Mouse (Mus musculus) liver, embryonic 14.5 days (tissue): Measurements from ENCODE around the gene Prss8. TPM values are rescaled to one million over a fixed set of nuclear protein-coding genes. Genes with fewer than 3 reads are reported as not detected.

Source experiments
- ATAC-seq: fragments of 200-750 bp; cut with Nextera tagmentation; 2 replicates; pipeline ENCODE4 v1.8.0; 2017; ENCODE audit warnings: moderate number of reproducible peaks, mild to moderate bottlenecking, moderate library complexity; ENCODE audit not compliant: insufficient read depth
- DNase-seq, 3 experiments: peaks; one replicate each; pipeline ENCODE4 v3.0.0-alpha.2; 2012 to 2013; ENCODE audit warnings: low read depth in 3 of 3, low spot score in 3 of 3
- H3K27ac ChIP-seq: fragments of 300-500 bp; sonication (generic); 2 replicates; pipeline ENCODE4 v1.5.1; 2014; ENCODE audit warnings: moderate library complexity, mild to moderate bottlenecking, control low read depth, inconsistent platforms
- H3K27me3 ChIP-seq: fragments of 300-500 bp; sonication (generic); 2 replicates; pipeline ENCODE4 v1.6.1; 2014; ENCODE audit warnings: mild to moderate bottlenecking, low read length, moderate library complexity; ENCODE audit not compliant: control insufficient read depth, insufficient read depth
- H3K36me3 ChIP-seq: fragments of 300-500 bp; sonication (generic); replicated peaks from 2 replicates; pipeline ENCODE4 v1.6.1; 2014; ENCODE audit warnings: low read depth; ENCODE audit not compliant: control insufficient read depth, insufficient read depth
- H3K4me1 ChIP-seq, 2 experiments: fragments of 200-500 bp in 1 of 2; fragments of 300-500 bp in 1 of 2; sonication (generic) in 1 of 2; replicated peaks; 2 replicates each; pipeline ENCODE4 v1.6.1; 2012 to 2014; ENCODE audit warnings: antibody characterized with exemption in 1 of 2, inconsistent platforms in 1 of 2, low read length in 1 of 2; ENCODE audit not compliant: control insufficient read depth in 2 of 2, insufficient read depth in 2 of 2
- H3K4me2 ChIP-seq: fragments of 300-500 bp; sonication (generic); 2 replicates; pipeline ENCODE4 v1.6.1; 2014; ENCODE audit warnings: low read depth, mild to moderate bottlenecking, control low read depth, moderate library complexity
- H3K4me3 ChIP-seq, 2 experiments: fragments of 200-500 bp in 1 of 2; fragments of 300-500 bp in 1 of 2; sonication (generic) in 1 of 2; 2 replicates each; pipeline ENCODE4 v1.5.1; 2012 to 2014; ENCODE audit warnings: low read depth in 2 of 2, low read length in 2 of 2, mild to moderate bottlenecking in 2 of 2, control low read depth in 1 of 2, inconsistent platforms in 1 of 2, moderate library complexity in 1 of 2; ENCODE audit not compliant: insufficient read depth in 1 of 2
- H3K9ac ChIP-seq: fragments of 300-500 bp; sonication (generic); replicated peaks from 2 replicates; pipeline ENCODE4 v1.6.1; 2014; ENCODE audit warnings: mild to moderate bottlenecking, control low read depth, moderate library complexity
- H3K9me3 ChIP-seq: fragments of 300-500 bp; sonication (generic); 2 replicates; pipeline ENCODE4 v1.6.1; 2016; ENCODE audit warnings: low read length, mixed read lengths; ENCODE audit not compliant: control insufficient read depth
- CTCF ChIP-seq: IDR thresholded peaks from 2 replicates; pipeline ENCODE4 v1.5.1; 2016; ENCODE audit warnings: antibody characterized with exemption, low read depth, control low read depth
- EP300 ChIP-seq: IDR thresholded peaks from 2 replicates; pipeline ENCODE4 v1.6.1; 2016; ENCODE audit warnings: antibody characterized with exemption, low read depth
- WGBS: fragments of 180-500 bp; shearing (Covaris S2); extraction: QIAGEN DNeasy Blood & Tissue Kit; methylation state at CpG from one replicate; pipeline ENCODE4 v1.1.7; 2014; ENCODE audit not compliant: insufficient replicate concordance; 5-methylcytosine and 5-hydroxymethylcytosine counted together
- polyA plus RNA-seq, 2 experiments: library from polyadenylated mRNA; depleted of rRNA in 1 of 2; stranded (reverse) in 1 of 2; unstranded in 1 of 2; fragments of >200 nt; fragmentation: Nextera tagmentation in 1 of 2; extraction: Ambion mirVana in 1 of 2; gene quantifications; 2 replicates each; pipeline versions ENCODE4 v1.2.1 to v1.2.3; 2012 to 2014

Prss8 gene
- polyA plus RNA-seq, 2 experiments = 8.3 to 9.8 TPM

DNA sequence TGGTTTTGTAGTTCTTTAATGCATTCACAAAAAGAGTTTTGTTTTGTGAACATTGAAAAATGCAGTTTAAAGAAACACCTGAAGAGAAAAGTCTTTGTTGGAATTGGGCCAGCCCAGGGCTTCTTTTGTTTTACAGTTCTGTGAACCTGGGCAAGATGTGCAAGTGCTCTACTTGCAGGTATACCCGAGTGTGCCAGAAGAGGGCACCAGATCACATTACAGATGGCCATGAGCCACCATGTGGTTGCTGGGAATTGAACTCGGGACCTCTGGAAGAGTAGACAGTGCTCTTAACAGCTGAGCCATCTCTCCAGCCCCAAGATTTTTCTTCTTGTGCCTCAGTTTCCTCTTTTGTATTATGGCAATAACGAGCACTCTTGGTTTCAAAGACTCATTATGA, 11.7 kb downstream of the Prss8 start:
- no peak for ATAC-seq
- H3K9me3 ChIP-seq = no peaks in the 10 kb centered on the region
- TF ChIP-seq CTCF (peak; percentile 76), EP300 (no peak)
- WGBS = 46% methylated on average over 3 of the region's 3 CpGs
- no peak overlapping the region for H3K4me2 ChIP-seq
- no peak overlapping the region for H3K4me3 ChIP-seq
- peaks cover 1 to 8% of the 10 kb centered on the region in 2 experiments; a peak in 3 of 4 replicates for H3K4me1 ChIP-seq
- H3K36me3 ChIP-seq = no peaks in the 10 kb centered on the region; the same call in 1 of the 2 replicates
- no peak for DNase-seq
- no peak overlapping the region for H3K9ac ChIP-seq
- H3K27ac ChIP-seq = no peak overlapping the region
- H3K27me3 ChIP-seq = no peaks in the 10 kb centered on the region

DNA sequence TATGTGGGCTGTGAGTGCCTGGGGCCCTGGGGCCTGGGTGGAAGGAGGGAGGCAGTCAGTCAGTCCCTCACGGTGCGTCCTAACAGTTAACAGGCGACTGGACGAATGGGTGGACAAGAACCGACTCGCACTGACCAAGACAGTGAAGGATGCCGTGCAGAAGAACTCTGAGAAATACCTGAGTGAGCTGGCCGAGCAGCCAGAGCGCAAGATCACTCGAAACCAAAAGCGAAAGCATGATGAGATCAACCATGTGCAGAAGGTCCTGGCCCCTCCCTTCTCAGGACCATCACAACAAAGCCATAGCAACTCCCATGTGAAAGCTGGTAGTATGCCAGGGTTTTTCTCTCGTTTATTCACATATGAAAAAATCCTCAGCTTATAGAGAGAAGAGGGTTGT, 14.6 kb downstream of the Prss8 start:
- no peak for ATAC-seq
- WGBS = 83% methylated on average over 12 of the region's 12 CpGs
- no peak for DNase-seq
- Histone ChIP-seq H3K27ac (no peak overlapping the region), H3K36me3 (no peaks in the 10 kb centered on the region; the same call in 1 of the 2 replicates), H3K4me3 (no peak overlapping the region), H3K9me3 (no peaks in the 10 kb centered on the region), H3K4me2 (no peak overlapping the region), H3K27me3 (no peaks in the 10 kb centered on the region), H3K4me1 (peaks cover 10 to 11% of the 10 kb centered on the region in 2 experiments), H3K9ac (no peak overlapping the region)
- TF ChIP-seq CTCF = no peak
- no peak for TF ChIP-seq EP300

DNA sequence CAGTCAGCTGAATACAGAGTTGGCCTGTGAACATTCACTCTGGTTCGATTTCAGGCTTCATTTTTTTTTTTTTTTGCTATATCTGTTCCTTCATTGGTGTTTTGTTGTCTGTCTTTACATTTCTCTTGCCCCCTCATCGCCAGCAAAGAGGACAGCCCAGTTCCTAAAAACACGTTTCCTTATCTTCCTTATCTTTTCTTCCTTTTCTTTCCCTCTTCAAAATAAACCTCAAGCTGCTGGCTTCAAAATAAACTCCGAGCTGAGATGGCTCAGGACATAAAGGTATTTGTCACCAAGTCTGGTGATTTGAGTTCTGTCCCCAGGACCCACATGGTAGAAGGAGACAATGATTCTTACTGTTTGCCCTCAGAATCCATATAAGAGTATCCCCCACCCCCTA, 17.0 kb downstream of the Prss8 start:
- DNase-seq = no peak
- H3K4me2 ChIP-seq = peak overlapping the region; percentile 91
- peak overlapping the region; percentile 90 for H3K9ac ChIP-seq
- WGBS = under 1% methylated on average over 4 of the region's 4 CpGs
- no peak for ATAC-seq
- peak overlapping the region; percentile 84 for H3K27ac ChIP-seq
- peaks cover 10 to 11% of the 10 kb centered on the region in 2 experiments for H3K4me1 ChIP-seq
- H3K4me3 ChIP-seq = peak overlapping the region; percentile 94 to 99
- peaks cover 9% of the 10 kb centered on the region for H3K36me3 ChIP-seq
- no peak for TF ChIP-seq CTCF
- TF ChIP-seq EP300 = no peak
- H3K9me3 ChIP-seq = no peaks in the 10 kb centered on the region
- H3K27me3 ChIP-seq = no peaks in the 10 kb centered on the region

GRCm38 (mm10) chr7:127912190-127912871, 17.6 kb downstream of the Prss8 start, which contains the start of gene Kat8:
TSS of gene Kat8 (plus strand) at chr7:127912516.
- ATAC-seq (peak; percentile 98), DNase-seq (peak; percentile 88 to 91 (median 88))
- H3K27me3 ChIP-seq = no peaks in the 10 kb centered on the region
- TF ChIP-seq CTCF (no peak), EP300 (0 out of 2 replicates have a peak, but pooled peaks have one; percentile 18)
- WGBS = under 1% methylated on average over 40 of the region's 40 CpGs
- H3K4me1 ChIP-seq = peaks cover 10 to 11% of the 10 kb centered on the region in 2 experiments
- H3K9me3 ChIP-seq = no peaks in the 10 kb centered on the region
- H3K27ac ChIP-seq = peak within 1 kb of the TSS; percentile 84
- H3K4me3 ChIP-seq = peak within 1 kb of the TSS; percentile 94 to 99
- peak within 1 kb of the TSS; percentile 91 for H3K4me2 ChIP-seq
- H3K36me3 ChIP-seq = peaks cover 15% of the 10 kb centered on the region
- H3K9ac ChIP-seq = peak within 1 kb of the TSS; percentile 90

DNA sequence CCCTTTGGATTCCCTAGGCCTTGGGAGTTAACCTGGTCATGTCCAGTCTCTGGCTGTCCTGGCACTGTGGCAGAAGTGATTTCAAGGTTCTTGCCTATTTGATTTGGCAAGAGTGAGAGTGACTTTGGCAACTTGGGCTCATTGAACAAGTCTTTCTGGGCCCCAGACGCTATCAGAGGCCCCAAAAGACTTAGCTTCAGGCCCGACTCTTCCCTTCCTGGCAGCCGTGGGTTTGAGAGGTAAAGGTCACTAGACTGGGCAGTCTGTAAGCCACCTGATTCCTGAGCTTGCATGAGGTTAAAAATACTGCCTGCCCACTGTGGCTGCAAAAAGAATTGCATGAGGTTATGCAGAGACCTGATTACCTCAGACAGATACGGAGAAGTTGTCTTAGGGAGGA, 21.2 kb downstream of the Prss8 start:
- ATAC-seq = no peak
- peaks cover 34% of the 10 kb centered on the region for H3K36me3 ChIP-seq

More for the DNA sequence above, 21.2 kb downstream of the Prss8 start:
- Histone ChIP-seq H3K9me3 (no peaks in the 10 kb centered on the region), H3K4me1 (peaks cover 12 to 18% of the 10 kb centered on the region in 2 experiments), H3K27me3 (no peaks in the 10 kb centered on the region), H3K27ac (no peak overlapping the region), H3K9ac (no peak overlapping the region), H3K4me3 (no peak overlapping the region), H3K4me2 (no peak overlapping the region)
- TF ChIP-seq EP300 (no peak), CTCF (no peak)
- DNase-seq = no peak
- WGBS = 80% methylated on average over 4 of the region's 4 CpGs
